Mouse (Mus musculus) bone marrow, adult 2 months (tissue): ENCODE data around the gene Sort1.

Source experiments
- CTCF ChIP-seq: fragments of 200-500 bp; IDR thresholded peaks from 2 replicates; pipeline ENCODE4 v1.5.1; 2011; ENCODE audit warnings: low read length, control low read depth; ENCODE audit not compliant: control insufficient read depth, insufficient read depth
- POLR2A ChIP-seq: fragments of 200-500 bp; IDR thresholded peaks from 2 replicates; pipeline ENCODE4 v1.6.1; 2011; ENCODE audit warnings: low read depth, mild to moderate bottlenecking, control low read depth, low read length, borderline replicate concordance; ENCODE audit not compliant: control insufficient read depth

GRCm38 (mm10) chr3:108313138-108313537, 29.3 kb downstream of the Sort1 start:
- TF ChIP-seq POLR2A (no peak), CTCF (no peak)
